In the genomic region with DNA sequence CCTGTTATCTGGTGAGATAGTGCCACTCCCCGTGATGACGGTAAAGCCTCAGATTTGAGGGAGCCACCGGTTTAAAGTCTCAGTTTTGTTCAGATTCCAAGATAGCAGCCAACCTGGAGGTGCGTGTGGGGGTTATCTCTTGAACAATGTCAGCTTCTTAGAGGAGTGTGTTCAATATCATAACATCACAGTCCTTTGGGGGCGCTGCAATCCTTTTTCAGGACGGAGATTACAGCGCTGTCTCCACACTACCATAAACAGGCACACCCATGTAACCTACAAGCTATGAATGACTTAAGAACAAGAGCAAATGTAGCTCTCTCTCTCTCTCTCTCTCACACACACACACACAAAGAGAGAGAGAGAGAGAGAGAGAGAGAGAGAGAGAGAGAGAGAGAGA, we compare ENCODE assay signal across 13 mouse cellular contexts. TPM values are rescaled to one million over a fixed set of nuclear protein-coding genes. Genes with fewer than 3 reads are reported as not detected.
A peak's percentile ranks its signal among the peaks of the same experiment; 100 is the strongest.
DNase-seq lines count a peak whose midpoint lies in the region; ATAC-seq lines count a peak whose summit lies in the region.
"Had no signal": no experiment of that assay in that cellular context is flagged by ENCODE, and none has a peak within 500 bp of the region (broad histone marks: within the 10 kb centered on the region; RNA-seq: fewer than 3 reads in every experiment).

No protein-coding gene starts in this region.

- H3K27ac ChIP-seq in heart, embryonic 16.5 days (ENCODE audit: low read length), result no peak overlapping the region
- H3K27ac ChIP-seq in midbrain, embryonic 16.5 days (ENCODE audit: low read length), result no peak overlapping the region
- H3K27ac ChIP-seq in midbrain, embryonic 13.5 days, result no peak overlapping the region
- H3K27ac ChIP-seq: forebrain, embryonic 12.5 days; heart, adult 2 months; limb, embryonic 15.5 days had no signal

- H3K36me3 ChIP-seq in heart, embryonic 16.5 days (ENCODE audit: control insufficient read depth, insufficient read depth), result no peaks in the 10 kb centered on the region
- no peaks in the 10 kb centered on the region for H3K36me3 ChIP-seq in midbrain, embryonic 16.5 days (ENCODE audit: control insufficient read depth, insufficient read depth, low read length)
- H3K36me3 ChIP-seq in midbrain, embryonic 13.5 days, result no peaks in the 10 kb centered on the region
- H3K36me3 ChIP-seq: forebrain, embryonic 12.5 days; limb, embryonic 15.5 days had no signal

- H3K9me3 ChIP-seq in heart, embryonic 16.5 days (replicated peaks; ENCODE audit: control insufficient read depth, low read length), result no peaks in the 10 kb centered on the region
- no peaks in the 10 kb centered on the region for H3K9me3 ChIP-seq in midbrain, embryonic 16.5 days (replicated peaks; ENCODE audit: control insufficient read depth, low read length, poor library complexity, severe bottlenecking)
- H3K9me3 ChIP-seq in midbrain, embryonic 13.5 days, result no peaks in the 10 kb centered on the region
- H3K9me3 ChIP-seq: forebrain, embryonic 12.5 days; limb, embryonic 15.5 days had no signal

- peak overlapping the region; percentile 37 for H3K4me2 ChIP-seq in heart, embryonic 16.5 days (ENCODE audit: low read depth, low read length)
- no peak overlapping the region for H3K4me2 ChIP-seq in midbrain, embryonic 16.5 days (ENCODE audit: low read length)
- H3K4me2 ChIP-seq in midbrain, embryonic 13.5 days (replicated peaks), result no peak overlapping the region

- no peak overlapping the region for H3K4me3 ChIP-seq in heart, embryonic 16.5 days (ENCODE audit: low read length)
- no peak overlapping the region for H3K4me3 ChIP-seq in midbrain, embryonic 16.5 days (ENCODE audit: low read depth, low read length)
- no peak overlapping the region for H3K4me3 ChIP-seq in midbrain, embryonic 13.5 days (replicated peaks)
- H3K4me3 ChIP-seq: heart, adult 2 months had no signal

- peaks cover 48% of the 10 kb centered on the region for H3K27me3 ChIP-seq in heart, embryonic 16.5 days (ENCODE audit: control insufficient read depth, insufficient read depth, low read length)
- peaks cover 53% of the 10 kb centered on the region for H3K27me3 ChIP-seq in midbrain, embryonic 16.5 days (ENCODE audit: control insufficient read depth, insufficient read depth, low read depth, low read length)
- H3K27me3 ChIP-seq in midbrain, embryonic 13.5 days, result peaks cover 81% of the 10 kb centered on the region

- no peak overlapping the region for H3K9ac ChIP-seq in heart, embryonic 16.5 days (ENCODE audit: low read length)
- H3K9ac ChIP-seq in midbrain, embryonic 16.5 days (ENCODE audit: low read depth, low read length), result no peak overlapping the region
- no peak overlapping the region for H3K9ac ChIP-seq in midbrain, embryonic 13.5 days (replicated peaks)
- H3K9ac ChIP-seq: forebrain, embryonic 12.5 days had no signal

- intact Hi-C loops in heart, postnatal 10 days (cut with DNase I), result loop anchor here (1.0 to 2.0 kb wide), 3 partner anchors 182 to 351 kb away; no protein-coding TSS in a partner anchor

- ATAC-seq in heart, embryonic 16.5 days (replicated peaks; ENCODE audit: extremely low read depth, insufficient read depth, low FRiP score), result no peak
- 0 out of 2 replicates have a peak, but pooled peaks have one; percentile 5 for ATAC-seq in midbrain, embryonic 16.5 days
- no peak for ATAC-seq in midbrain, embryonic 13.5 days
- ATAC-seq: intestine, postnatal 0 days had no signal

- whole genome bisulfite sequencing in heart, embryonic 16.5 days, result 24% methylated on average over 7 of the region's 7 CpGs
- WGBS in midbrain, embryonic 16.5 days, result 45% methylated on average over 7 of the region's 7 CpGs
- WGBS in midbrain, embryonic 13.5 days, result 40% methylated on average over 7 of the region's 7 CpGs

- H3K4me1 ChIP-seq in heart, embryonic 16.5 days (ENCODE audit: control insufficient read depth, insufficient read depth, low read length), result peaks cover 8% of the 10 kb centered on the region
- H3K4me1 ChIP-seq in midbrain, embryonic 16.5 days (ENCODE audit: control insufficient read depth, insufficient read depth, low read length), result peaks cover 3% of the 10 kb centered on the region; the same call in 1 of the 2 replicates
- peaks cover 14% of the 10 kb centered on the region for H3K4me1 ChIP-seq in midbrain, embryonic 13.5 days (replicated peaks)

- peak; percentile 37 for DNase-seq in embryo, embryonic 11 days
- DNase-seq in embryo, embryonic 9.5 days (ENCODE audit: extremely low spot score), result no peak
- no peak for DNase-seq in heart, postnatal 10 days
- DNase-seq in retina, postnatal 1 day, result peak; percentile 36
- no peak for DNase-seq in adrenal gland, adult (ENCODE audit: inconsistent age in 2 of 2, low spot score in 1 of 2)

RNA-seq across cellular contexts. Expression of gene Pdgfra, which starts 8.3 kb away (rescaled TPM):
- 11.6 and 17.2 TPM in 2 replicates for polyA plus RNA-seq in heart, embryonic 16.5 days (2015; fragmentation: Nextera tagmentation; extraction: Ambion mirVana)
- 10 to 100 TPM; 43.3 to 51.1 TPM for total RNA-seq in heart, postnatal 10 days (2021)
- polyA plus RNA-seq in midbrain, embryonic 16.5 days (2015; fragmentation: Nextera tagmentation; extraction: Ambion mirVana), result 12.7 and 15.2 TPM in 2 replicates
- 4.2 and 5.2 TPM in 2 replicates for polyA plus RNA-seq in midbrain, embryonic 13.5 days (2015; fragmentation: Nextera tagmentation; extraction: Ambion mirVana)
- total RNA-seq: megakaryocyte-erythroid progenitor cell, adult 5-6 weeks had no signal

Comparison
In these comparisons a context has a peak if more than half of its experiments do, and no peak if none do; other contexts are left out.
1. DNase-seq: peak in embryo, embryonic 11 days (single experiment) and retina, postnatal 1 day (single experiment); none in embryo, embryonic 9.5 days (single experiment), heart, postnatal 10 days (0 of 2) and adrenal gland, adult (0 of 2).